Mouse (Mus musculus) bone marrow macrophage, adult 2 months (primary cell): Measurements from ENCODE around the gene Peg3. TPM values are rescaled to one million over a fixed set of nuclear protein-coding genes. Genes with fewer than 3 reads are reported as not detected.

Experiments used
- H3K27ac ChIP-seq: 2 replicates; pipeline ENCODE4 v1.5.1; 2012; ENCODE audit warnings: low read depth, low read length; ENCODE audit not compliant: insufficient read depth
- H3K4me1 ChIP-seq: 2 replicates; pipeline ENCODE4 v1.6.1; 2012; ENCODE audit warnings: low read length; ENCODE audit not compliant: control insufficient read depth, insufficient read depth
- H3K4me3 ChIP-seq: 2 replicates; pipeline ENCODE4 v1.5.1; 2012; ENCODE audit warnings: mild to moderate bottlenecking, low read length, moderate library complexity; ENCODE audit not compliant: insufficient read depth
- CTCF ChIP-seq: IDR thresholded peaks from 2 replicates; pipeline ENCODE4 v1.5.1; 2012; ENCODE audit warnings: low read depth, mild to moderate bottlenecking, low read length, moderate library complexity
- POLR2A ChIP-seq: IDR thresholded peaks from 2 replicates; pipeline ENCODE4 v1.6.1; 2012; ENCODE audit warnings: mild to moderate bottlenecking, low read depth, low read length, borderline replicate concordance
- polyA plus RNA-seq: library from polyadenylated mRNA; stranded (reverse); fragments of >200 nt; gene quantifications from 2 replicates; pipeline ENCODE4 v1.2.4, GENCODE M21; 2012; ENCODE audit not compliant: missing spikeins, insufficient read depth, insufficient read length

Gene Peg3
- polyA plus RNA-seq, 1 experiment, result not detected

GRCm38 (mm10) chr7:6659605-6660004 lies 70.6 kb downstream of the Peg3 start:
- Histone ChIP-seq H3K4me3 (no peak overlapping the region), H3K27ac (no peak overlapping the region), H3K4me1 (no peaks in the 10 kb centered on the region)
- TF ChIP-seq POLR2A, result no peak

- Histone ChIP-seq H3K27ac (no peak overlapping the region), H3K4me3 (no peak overlapping the region), H3K4me1 (no peaks in the 10 kb centered on the region)
- TF ChIP-seq CTCF (no peak), POLR2A (no peak)
Observed at GRCm38 (mm10) chr7:6658606-6659005, 71.6 kb downstream of the Peg3 start.

Other genes with a start within 250 kb of the Peg3 start
- gene Olfr5, start 243.5 kb downstream of the Peg3 start, polyA plus RNA-seq, result not detected in 2 replicates
- gene Olfr1347, start 230.7 kb downstream of the Peg3 start, polyA plus RNA-seq, result not detected in 2 replicates
- not detected in 2 replicates for gene Olfr1348, start 221.7 kb downstream of the Peg3 start, polyA plus RNA-seq
- gene Olfr1349, start 207.5 kb downstream of the Peg3 start, polyA plus RNA-seq, result not detected in 2 replicates
- not detected in 2 replicates for gene Olfr1350, start 165.6 kb downstream of the Peg3 start, polyA plus RNA-seq
- 0.11 TPM in 1 of 2 replicates, not detected in the other for gene Zim1, start 34.0 kb downstream of the Peg3 start, polyA plus RNA-seq
- 0.32 TPM in 1 of 2 replicates, not detected in the other for gene Usp29, start 147 bp upstream of the Peg3 start, polyA plus RNA-seq